Comparison of ENCODE assay signal across 9 mouse cellular contexts in the genomic region with DNA sequence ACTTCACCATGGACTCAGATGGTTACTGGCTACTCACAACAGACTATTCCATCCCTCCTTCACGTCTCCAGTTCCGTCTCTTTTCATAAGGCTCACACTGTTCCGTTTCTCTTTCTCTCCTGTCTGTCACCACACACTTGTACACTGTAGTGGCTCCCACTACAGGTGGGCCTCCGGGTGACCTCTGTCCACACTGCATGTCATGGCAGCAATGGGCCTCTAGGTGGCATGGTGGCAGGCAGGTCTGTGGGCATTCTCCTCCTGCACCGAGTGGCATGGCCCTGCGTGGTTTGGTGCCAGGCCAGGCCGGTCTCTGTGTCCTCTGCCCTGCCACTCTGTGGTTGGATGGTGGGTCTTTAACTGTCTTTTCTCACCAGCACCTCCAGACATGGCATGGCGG. TPM values are rescaled to one million over a fixed set of nuclear protein-coding genes. Genes with fewer than 3 reads are reported as not detected.
A peak's percentile ranks its signal among the peaks of the same experiment; 100 is the strongest.
DNase-seq lines count a peak whose midpoint lies in the region; ATAC-seq and TF ChIP-seq lines count a peak whose summit lies in the region.
"Had no signal": no experiment of that assay in that cellular context is flagged by ENCODE, and none has a peak within 500 bp of the region (broad histone marks: within the 10 kb centered on the region; RNA-seq: fewer than 3 reads in every experiment).

No protein-coding gene starts in this region.

- H3K9me3 ChIP-seq in liver, embryonic 12.5 days (replicated peaks) = no peaks in the 10 kb centered on the region
- H3K9me3 ChIP-seq: neural tube, embryonic 13.5 days had no signal

- no peak overlapping the region for H3K4me2 ChIP-seq in liver, embryonic 12.5 days
- H3K4me2 ChIP-seq: neural tube, embryonic 13.5 days had no signal

- no peak overlapping the region for H3K9ac ChIP-seq in liver, adult 2 months (ENCODE audit: low read depth, low read length)
- H3K9ac ChIP-seq in liver, embryonic 12.5 days = no peak overlapping the region
- H3K9ac ChIP-seq: neural tube, embryonic 13.5 days had no signal

- CTCF ChIA-PET in Patski (lab: Charles Lee) = interaction anchor here (0.9 kb wide), 1 partner anchor 160 kb away, joined by 3 read pairs; no protein-coding TSS in a partner anchor

- DNase-seq in liver, adult 2 months (ENCODE audit: extremely low read depth, low read depth, low spot score) = peak; percentile 28
- DNase-seq in Patski (ENCODE audit: low read depth, low spot score) = peak; percentile 1
- peak; percentile 43 to 48 for DNase-seq in cerebellum, adult 18-20 months
- DNase-seq in thymus, postnatal 0 days (ENCODE audit: low spot score) = peak; percentile 39
- DNase-seq in layer of hippocampus, adult 8-10 months (ENCODE audit: low spot score in 2 of 2) = no peak

- WGBS in liver, adult 2 months = 62% methylated on average over 8 of the region's 8 CpGs
- WGBS in liver, embryonic 12.5 days (ENCODE audit: insufficient replicate concordance) = 80% methylated on average over 8 of the region's 8 CpGs

- H3K27me3 ChIP-seq in liver, adult 2 months (ENCODE audit: control insufficient read depth, insufficient read depth, low read length) = no peaks in the 10 kb centered on the region
- no peaks in the 10 kb centered on the region for H3K27me3 ChIP-seq in liver, embryonic 12.5 days (replicated peaks)
- H3K27me3 ChIP-seq in Patski = no peaks in the 10 kb centered on the region
- H3K27me3 ChIP-seq: neural tube, embryonic 13.5 days had no signal

- in situ Hi-C loops in Patski (cut with MboI; ENCODE audit: low pct_unique_long_range_greater_than_20kb) = loop anchor here (5.0 kb wide), 1 partner anchor 164 kb away; no protein-coding TSS in a partner anchor

- H3K4me1 ChIP-seq in liver, adult 2 months (ENCODE audit: control insufficient read depth, insufficient read depth, low read length) = 0 out of 2 replicates have a peak, but pooled peaks cover 1% of the 10 kb centered on the region
- peaks cover 6% of the 10 kb centered on the region; the same call in 1 of the 2 replicates for H3K4me1 ChIP-seq in liver, embryonic 12.5 days

- no peaks in the 10 kb centered on the region for H3K36me3 ChIP-seq in liver, adult 2 months (ENCODE audit: control insufficient read depth, insufficient read depth, low read length)
- H3K36me3 ChIP-seq in liver, embryonic 12.5 days = peaks cover 41% of the 10 kb centered on the region

- no peak overlapping the region for H3K4me3 ChIP-seq in liver, adult 2 months (ENCODE audit: insufficient read depth, low read depth, low read length)
- no peak overlapping the region for H3K4me3 ChIP-seq in liver, embryonic 12.5 days
- H3K4me3 ChIP-seq: neural tube, embryonic 13.5 days had no signal

- H3K79me2 ChIP-seq in liver, adult 2 months (ENCODE audit: control insufficient read depth, insufficient read depth, low read length) = no peaks in the 10 kb centered on the region

- peak; percentile 96 for TF ChIP-seq CTCF in liver, adult 2 months (IDR thresholded peaks at IDR 0.05; ENCODE audit: low read depth, low read length)
- TF ChIP-seq CTCF in Patski (IDR thresholded peaks at IDR 0.05) = peak; percentile 86

- POLR2A ChIA-PET in Patski (lab: Charles Lee) = no interaction called here

- no peak for TF ChIP-seq POLR2A in liver, adult 2 months (IDR thresholded peaks at IDR 0.05; ENCODE audit: extremely low read depth, insufficient read depth, low read length)

- no peak overlapping the region for H3K27ac ChIP-seq in liver, adult 2 months (replicated peaks; ENCODE audit: insufficient read depth, low read depth, low read length)
- no peak overlapping the region for H3K27ac ChIP-seq in liver, embryonic 12.5 days
- H3K27ac ChIP-seq: neural tube, embryonic 13.5 days had no signal

- ATAC-seq in liver, embryonic 12.5 days = no peak
- ATAC-seq in Patski = peak; percentile 70
- peak; percentile 86 to 91 for ATAC-seq in hematopoietic stem cell, adult 5-6 weeks (replicated peaks in 1 of 2; ENCODE audit: insufficient read depth in 1 of 2, low FRiP score in 2 of 2, low TSS enrichment in 1 of 2, low read depth in 1 of 2, poor library complexity in 2 of 2, severe bottlenecking in 2 of 2)
- ATAC-seq in megakaryocyte, adult 5-6 weeks (ENCODE audit: poor library complexity, severe bottlenecking) = peak; percentile 96

RNA-seq across cellular contexts. Expression of a gene that starts 30.1 kb away (rescaled TPM):
- 8.6 and 12.7 TPM in 2 replicates for total RNA-seq in liver, adult 2 months (2014; rRNA removed)
- polyA plus RNA-seq in liver, adult 2 months (2012; rRNA removed) = 4.6 and 5.7 TPM in 2 replicates
- 14.6 and 17.3 TPM in 2 replicates for polyA plus RNA-seq in liver, embryonic 12.5 days (2016; fragmentation: Nextera tagmentation; extraction: Ambion mirVana)
- polyA plus RNA-seq in Patski (2021) = 13.3 TPM
- total RNA-seq in hematopoietic stem cell, adult 5-6 weeks (2017) = 19.8 and 20.8 TPM in 2 replicates
- 2.1 and 3.9 TPM in 2 replicates for total RNA-seq in megakaryocyte, adult 5-6 weeks (2015)
- 3.5 and 3.6 TPM in 2 replicates for total RNA-seq in megakaryocyte, adult 5-6 weeks (2017)
- polyA plus RNA-seq in thymus, postnatal 0 days (2015; fragmentation: Nextera tagmentation; extraction: Ambion mirVana) = 16.4 and 18.3 TPM in 2 replicates
- 10 to 100 TPM; 17.3 to 18.5 (median 17.9) TPM for total RNA-seq in layer of hippocampus, adult 8-10 months (2022)

Comparison
In these comparisons a context has a peak if more than half of its experiments do, and no peak if none do; other contexts are left out.
1. DNase-seq: peak in liver, adult 2 months (single experiment), Patski (single experiment), cerebellum, adult 18-20 months (2 of 2) and thymus, postnatal 0 days (single experiment); none in layer of hippocampus, adult 8-10 months (0 of 2).